Mouse (Mus musculus) heart, adult 18-20 months (tissue): ENCODE results near the gene Samt2. TPM values are rescaled to one million over a fixed set of nuclear protein-coding genes. Genes with fewer than 3 reads are reported as not detected.
"Not testable (repeated sequence)": the region's sequence is repeated elsewhere in the genome, so short reads cannot be mapped to it uniquely, and the experiment has no call there.

Experiments
- DNase-seq, 2 experiments: peaks; one replicate each; pipeline ENCODE4 v3.0.0; 2021 to 2022; ENCODE audit warnings: mixed read lengths in 1 of 2
- long read RNA-seq, 2 experiments: library from polyadenylated mRNA; stranded (forward); transcript quantifications; one replicate each; pipeline ENCODE4 v2.0.0; 2021
- total RNA-seq, 2 experiments: library from RNA; stranded (reverse); gene quantifications; 2 replicates each; pipeline ENCODE4 v1.2.3; 2021

The Samt2 gene
- not detected for total RNA-seq
- long read RNA-seq, experiment 1: 0 reads
- long read RNA-seq, experiment 2: 0 reads

GRCm38 (mm10) chrX:154579260-154579659, at the start of gene Samt2:
TSS of gene Samt2 (minus strand) at chrX:154579360.
- not testable (repeated sequence) for DNase-seq

Other genes with a start within 250 kb of the Samt2 start
- not detected for gene 4930524N10Rik, start 236.0 kb downstream of the Samt2 start, total RNA-seq
- gene Samt4, start 97.4 kb downstream of the Samt2 start, total RNA-seq: not detected